ENCODE assay signal across 10 mouse cellular contexts in genomic region chr2:27956751-27957150, GRCm38 (mm10).
DNase-seq lines count a peak whose midpoint lies in the region; ATAC-seq and TF ChIP-seq lines count a peak whose summit lies in the region.
"Had no signal": no experiment of that assay in that cellular context is flagged by ENCODE, and none has a peak within 500 bp of the region (broad histone marks: within the 10 kb centered on the region; RNA-seq: fewer than 3 reads in every experiment).

No protein-coding gene starts in this region.

- H3K27ac ChIP-seq in lung, embryonic 14.5 days (ENCODE audit: low read depth): peak overlapping the region; percentile 75

- WGBS in lung, embryonic 14.5 days: 30% methylated on average over 7 of the region's 7 CpGs

- H3K4me1 ChIP-seq in lung, embryonic 14.5 days (ENCODE audit: insufficient read depth): peaks cover 38% of the 10 kb centered on the region

- TF ChIP-seq POLR2A in myocyte (IDR thresholded peaks at IDR 0.05; ENCODE audit: insufficient read length, low read depth): peak; percentile 7

- no peaks in the 10 kb centered on the region for H3K9me3 ChIP-seq in lung, embryonic 14.5 days (ENCODE audit: low read depth, low read length)

- H3K4me2 ChIP-seq in lung, embryonic 14.5 days: no peak overlapping the region
- H3K4me2 ChIP-seq in myocyte (ENCODE audit: low read depth): no peak overlapping the region

- no peaks in the 10 kb centered on the region for H3K79me2 ChIP-seq in myocyte (ENCODE audit: control insufficient read depth, insufficient read depth)

- H3K9ac ChIP-seq in lung, embryonic 14.5 days: no peak overlapping the region

- no peaks in the 10 kb centered on the region for H3K27me3 ChIP-seq in lung, embryonic 14.5 days (ENCODE audit: insufficient read depth, low read length)
- no peaks in the 10 kb centered on the region for H3K27me3 ChIP-seq in myocyte (ENCODE audit: control insufficient read depth, insufficient read depth, insufficient read length)

- peak; percentile 70 for ATAC-seq in lung, embryonic 14.5 days (ENCODE audit: insufficient read depth)
- no peak for ATAC-seq in cerebellum, adult (ENCODE audit: insufficient number of reproducible peaks, low FRiP score, low TSS enrichment)
- ATAC-seq: hindbrain, embryonic 16.5 days had no signal

- H3K4me3 ChIP-seq in lung, embryonic 14.5 days (ENCODE audit: low read depth, low read length): no peak overlapping the region
- H3K4me3 ChIP-seq in myocyte: no peak overlapping the region

- no peak for TF ChIP-seq CTCF in lung, embryonic 14.5 days (IDR thresholded peaks at IDR 0.05; ENCODE audit: low read depth)

- peak; percentile 97 for DNase-seq in heart, adult 11 months
- DNase-seq in heart, adult 8-10 months (ENCODE audit: low spot score): no peak
- peak; percentile 84 for DNase-seq in lung, embryonic 14.5 days
- no peak for DNase-seq in lung, postnatal 36 days
- DNase-seq in heart, postnatal 10 days: peak; percentile 48 to 51
- DNase-seq in adrenal gland, postnatal 25 days: no peak
- DNase-seq: thymus, postnatal 25 days had no signal

- peaks cover 57% of the 10 kb centered on the region for H3K36me3 ChIP-seq in lung, embryonic 14.5 days (ENCODE audit: insufficient read depth)
- peaks cover 92% of the 10 kb centered on the region for H3K36me3 ChIP-seq in myocyte (ENCODE audit: control insufficient read depth, insufficient read depth)

- H3ac ChIP-seq in myocyte (ENCODE audit: control insufficient read depth, insufficient read length): no peak overlapping the region

- intact Hi-C loops in heart, postnatal 10 days (cut with DNase I): no loop called here

TF ChIP-seq in myocyte, 11 proteins besides CTCF, POLR2A, EP300 and RAD21:
- TF ChIP-seq POLR2AphosphoS2 (IDR thresholded peaks at IDR 0.05; ENCODE audit: insufficient read length, low read depth) (peak; percentile 23), TCF3 (IDR thresholded peaks at IDR 0.05; ENCODE audit: insufficient read length, low read depth) (no peak), REST (IDR thresholded peaks at IDR 0.05; ENCODE audit: insufficient read depth, insufficient read length) (no peak)
TF ChIP-seq in myocyte: peak in this region for 1.

Comparison
In these comparisons a context has a peak if more than half of its experiments do, and no peak if none do; other contexts are left out.
1. DNase-seq: peak in heart, adult 11 months (single experiment), lung, embryonic 14.5 days (single experiment) and heart, postnatal 10 days (2 of 2); none in heart, adult 8-10 months (single experiment), lung, postnatal 36 days (single experiment) and adrenal gland, postnatal 25 days (single experiment).